Mouse (Mus musculus) c-Kit-positive CD71-positive TER-119-negative erythroid progenitor cells, embryonic 14.5 days (primary cell): ENCODE measurements around the gene Cd200r1.

Experiments used
- DNase-seq: peaks from one replicate; pipeline ENCODE4 v3.0.0-alpha.2; 2013; ENCODE audit warnings: low read depth

Cd200r1 gene

GRCm38 (mm10) chr16:44765555-44766319, at the start of gene Cd200r1:
Gene Cd200r1, plus strand, starts transcription at chr16:44765736.
- no peak for DNase-seq

GRCm38 (mm10) chr16:44716305-44717140, 49.0 kb upstream of the Cd200r1 start:
- DNase-seq: no peak

- DNase-seq: no peak
Observed at GRCm38 (mm10) chr16:44717141-44717634, 48.3 kb upstream of the Cd200r1 start.

GRCm38 (mm10) chr16:44717838-44718237, 47.7 kb upstream of the Cd200r1 start:
- DNase-seq: no peak

- no peak for DNase-seq
Observed at GRCm38 (mm10) chr16:44719349-44719748, 46.2 kb upstream of the Cd200r1 start.

GRCm38 (mm10) chr16:44720518-44720917, 45.0 kb upstream of the Cd200r1 start:
- peak; percentile 46 for DNase-seq

- DNase-seq: no peak
Observed at GRCm38 (mm10) chr16:44722666-44723065, 42.9 kb upstream of the Cd200r1 start.

- DNase-seq: peak; percentile 77
Observed at GRCm38 (mm10) chr16:44724083-44724787, 41.3 kb upstream of the Cd200r1 start, which contains the start of gene Nepro. Gene Nepro, plus strand, starts transcription at chr16:44724301.

- DNase-seq: no peak
Observed at GRCm38 (mm10) chr16:44724847-44725246, 40.7 kb upstream of the Cd200r1 start.

GRCm38 (mm10) chr16:44725286-44726223, 40.0 kb upstream of the Cd200r1 start:
- DNase-seq: peak; percentile 84

GRCm38 (mm10) chr16:44727525-44727924, 38.0 kb upstream of the Cd200r1 start:
- DNase-seq: no peak

GRCm38 (mm10) chr16:44734059-44734458, 31.5 kb upstream of the Cd200r1 start:
- no peak for DNase-seq

GRCm38 (mm10) chr16:44735676-44736075, 29.9 kb upstream of the Cd200r1 start:
- DNase-seq: no peak

- no peak for DNase-seq
Observed at GRCm38 (mm10) chr16:44736118-44736517, 29.4 kb upstream of the Cd200r1 start.

- DNase-seq: no peak
Observed at GRCm38 (mm10) chr16:44742753-44743152, 22.8 kb upstream of the Cd200r1 start.

- DNase-seq: no peak
Observed at GRCm38 (mm10) chr16:44745471-44745865, 20.1 kb upstream of the Cd200r1 start.

GRCm38 (mm10) chr16:44745866-44746562, 19.5 kb upstream of the Cd200r1 start, which contains the start of gene Gtpbp8:
Gene Gtpbp8, minus strand, starts transcription at chr16:44746363.
- DNase-seq: peak; percentile 79

GRCm38 (mm10) chr16:44748007-44748406, 17.5 kb upstream of the Cd200r1 start:
- DNase-seq: no peak

- DNase-seq: no peak
Observed at GRCm38 (mm10) chr16:44757700-44758099, 7.8 kb upstream of the Cd200r1 start.

- DNase-seq: no peak
Observed at GRCm38 (mm10) chr16:44761811-44762210, 3.7 kb upstream of the Cd200r1 start.
